Mouse (Mus musculus): ENCODE results near the gene Itga9. TPM values are rescaled to one million over a fixed set of nuclear protein-coding genes. Genes with fewer than 3 reads are reported as not detected.

The Itga9 gene
- polyA plus RNA-seq, 1 experiment from 2014 or later: 10.3 TPM

- ATAC-seq (replicated peaks; ENCODE audit: insufficient number of reproducible peaks, low FRiP score, low TSS enrichment, low read depth) (no peak), DNase-seq (ENCODE audit: low spot score) (no peak)
- H3K4me3 ChIP-seq (ENCODE audit: low read depth, low read length): no peak overlapping the region
- H3K27me3 ChIP-seq (ENCODE audit: control insufficient read depth, insufficient read depth, low read length): no peaks in the 10 kb centered on the region
- H3K4me1 ChIP-seq (ENCODE audit: control insufficient read depth, insufficient read depth, low read length): peaks cover 7% of the 10 kb centered on the region; the same call in 1 of the 2 replicates
- peak overlapping the region; percentile 49 for H3K27ac ChIP-seq (replicated peaks; ENCODE audit: low read depth, low read length)
- no peaks in the 10 kb centered on the region for H3K9me3 ChIP-seq (replicated peaks; ENCODE audit: control insufficient read depth, low read length)
- H3K9ac ChIP-seq (replicated peaks; ENCODE audit: low read length): no peak overlapping the region
- 86% methylated on average over 6 of the region's 6 CpGs for WGBS
- no peaks in the 10 kb centered on the region for H3K36me3 ChIP-seq (replicated peaks; ENCODE audit: control insufficient read depth, insufficient read depth, low read depth, low read length)
- H3K4me2 ChIP-seq (ENCODE audit: low read depth, low read length): no peak overlapping the region
Observed at GRCm38 (mm10) chr9:118891068-118891467, 284.6 kb downstream of the Itga9 start.

- peak; percentile 53 for ATAC-seq (replicated peaks; ENCODE audit: insufficient number of reproducible peaks, low FRiP score, low TSS enrichment, low read depth)
- 28% methylated on average over 9 of the region's 9 CpGs for whole genome bisulfite sequencing
- Histone ChIP-seq H3K4me1 (ENCODE audit: control insufficient read depth, insufficient read depth, low read length) (peaks cover 7% of the 10 kb centered on the region; the same call in 1 of the 2 replicates), H3K4me3 (ENCODE audit: low read depth, low read length) (no peak overlapping the region), H3K27ac (replicated peaks; ENCODE audit: low read depth, low read length) (peak overlapping the region; percentile 49), H3K9ac (replicated peaks; ENCODE audit: low read length) (no peak overlapping the region), H3K27me3 (ENCODE audit: control insufficient read depth, insufficient read depth, low read length) (no peaks in the 10 kb centered on the region), H3K9me3 (replicated peaks; ENCODE audit: control insufficient read depth, low read length) (no peaks in the 10 kb centered on the region), H3K36me3 (replicated peaks; ENCODE audit: control insufficient read depth, insufficient read depth, low read depth, low read length) (no peaks in the 10 kb centered on the region), H3K4me2 (ENCODE audit: low read depth, low read length) (no peak overlapping the region)
- DNase-seq (ENCODE audit: low spot score): peak; percentile 60
Observed at GRCm38 (mm10) chr9:118891593-118891992, 285.1 kb downstream of the Itga9 start.

GRCm38 (mm10) chr9:118895101-118895500, 288.6 kb downstream of the Itga9 start:
- H3K9me3 ChIP-seq (replicated peaks; ENCODE audit: control insufficient read depth, low read length): no peaks in the 10 kb centered on the region
- ATAC-seq (replicated peaks; ENCODE audit: insufficient number of reproducible peaks, low FRiP score, low TSS enrichment, low read depth) (no peak), DNase-seq (ENCODE audit: low spot score) (peak; percentile 52)
- no peak overlapping the region for H3K9ac ChIP-seq (replicated peaks; ENCODE audit: low read length)
- H3K36me3 ChIP-seq (replicated peaks; ENCODE audit: control insufficient read depth, insufficient read depth, low read depth, low read length): no peaks in the 10 kb centered on the region
- H3K27me3 ChIP-seq (ENCODE audit: control insufficient read depth, insufficient read depth, low read length): no peaks in the 10 kb centered on the region
- no peak overlapping the region for H3K4me3 ChIP-seq (ENCODE audit: low read depth, low read length)
- H3K27ac ChIP-seq (replicated peaks; ENCODE audit: low read depth, low read length): no peak overlapping the region
- 76% methylated on average over 2 of the region's 2 CpGs for WGBS
- no peak overlapping the region for H3K4me2 ChIP-seq (ENCODE audit: low read depth, low read length)
- H3K4me1 ChIP-seq (ENCODE audit: control insufficient read depth, insufficient read depth, low read length): peaks cover 7% of the 10 kb centered on the region; the same call in 1 of the 2 replicates

GRCm38 (mm10) chr9:118900677-118901076, 294.2 kb downstream of the Itga9 start:
- Histone ChIP-seq H3K9ac (replicated peaks; ENCODE audit: low read length) (no peak overlapping the region), H3K27ac (replicated peaks; ENCODE audit: low read depth, low read length) (no peak overlapping the region), H3K9me3 (replicated peaks; ENCODE audit: control insufficient read depth, low read length) (no peaks in the 10 kb centered on the region), H3K4me3 (ENCODE audit: low read depth, low read length) (no peak overlapping the region), H3K4me1 (ENCODE audit: control insufficient read depth, insufficient read depth, low read length) (no peaks in the 10 kb centered on the region), H3K27me3 (ENCODE audit: control insufficient read depth, insufficient read depth, low read length) (no peaks in the 10 kb centered on the region), H3K36me3 (replicated peaks; ENCODE audit: control insufficient read depth, insufficient read depth, low read depth, low read length) (no peaks in the 10 kb centered on the region), H3K4me2 (ENCODE audit: low read depth, low read length) (no peak overlapping the region)
- ATAC-seq (replicated peaks; ENCODE audit: insufficient number of reproducible peaks, low FRiP score, low TSS enrichment, low read depth) (no peak), DNase-seq (ENCODE audit: low spot score) (no peak)
- whole genome bisulfite sequencing: 72% methylated on average over 2 of the region's 2 CpGs

GRCm38 (mm10) chr9:118901917-118902316, 295.4 kb downstream of the Itga9 start:
- no peaks in the 10 kb centered on the region for H3K9me3 ChIP-seq (replicated peaks; ENCODE audit: control insufficient read depth, low read length)
- no peaks in the 10 kb centered on the region for H3K4me1 ChIP-seq (ENCODE audit: control insufficient read depth, insufficient read depth, low read length)
- no peak overlapping the region for H3K4me2 ChIP-seq (ENCODE audit: low read depth, low read length)
- WGBS: 58% methylated on average over 6 of the region's 6 CpGs
- DNase-seq (ENCODE audit: low spot score): no peak
- H3K36me3 ChIP-seq (replicated peaks; ENCODE audit: control insufficient read depth, insufficient read depth, low read depth, low read length): no peaks in the 10 kb centered on the region
- no peak overlapping the region for H3K9ac ChIP-seq (replicated peaks; ENCODE audit: low read length)
- H3K27ac ChIP-seq (replicated peaks; ENCODE audit: low read depth, low read length): no peak overlapping the region
- H3K4me3 ChIP-seq (ENCODE audit: low read depth, low read length): no peak overlapping the region
- ATAC-seq (replicated peaks; ENCODE audit: insufficient number of reproducible peaks, low FRiP score, low TSS enrichment, low read depth): no peak
- H3K27me3 ChIP-seq (ENCODE audit: control insufficient read depth, insufficient read depth, low read length): no peaks in the 10 kb centered on the region

GRCm38 (mm10) chr9:118907934-118908620, 301.6 kb downstream of the Itga9 start:
- WGBS: 48% methylated on average over 18 of the region's 18 CpGs
- ATAC-seq (replicated peaks; ENCODE audit: insufficient number of reproducible peaks, low FRiP score, low TSS enrichment, low read depth) (no peak), DNase-seq (ENCODE audit: low spot score) (peak; percentile 93)
- Histone ChIP-seq H3K4me1 (ENCODE audit: control insufficient read depth, insufficient read depth, low read length) (no peaks in the 10 kb centered on the region), H3K27me3 (ENCODE audit: control insufficient read depth, insufficient read depth, low read length) (no peaks in the 10 kb centered on the region), H3K9me3 (replicated peaks; ENCODE audit: control insufficient read depth, low read length) (no peaks in the 10 kb centered on the region), H3K9ac (replicated peaks; ENCODE audit: low read length) (no peak overlapping the region), H3K4me3 (ENCODE audit: low read depth, low read length) (no peak overlapping the region), H3K36me3 (replicated peaks; ENCODE audit: control insufficient read depth, insufficient read depth, low read depth, low read length) (no peaks in the 10 kb centered on the region), H3K4me2 (ENCODE audit: low read depth, low read length) (no peak overlapping the region), H3K27ac (replicated peaks; ENCODE audit: low read depth, low read length) (no peak overlapping the region)

- no peak overlapping the region for H3K4me3 ChIP-seq (ENCODE audit: low read depth, low read length)
- no peak overlapping the region for H3K9ac ChIP-seq (replicated peaks; ENCODE audit: low read length)
- no peak for ATAC-seq (replicated peaks; ENCODE audit: insufficient number of reproducible peaks, low FRiP score, low TSS enrichment, low read depth)
- no peak for DNase-seq (ENCODE audit: low spot score)
- no peak overlapping the region for H3K27ac ChIP-seq (replicated peaks; ENCODE audit: low read depth, low read length)
- H3K27me3 ChIP-seq (ENCODE audit: control insufficient read depth, insufficient read depth, low read length): no peaks in the 10 kb centered on the region
- H3K4me1 ChIP-seq (ENCODE audit: control insufficient read depth, insufficient read depth, low read length): no peaks in the 10 kb centered on the region
- H3K4me2 ChIP-seq (ENCODE audit: low read depth, low read length): no peak overlapping the region
- 88% methylated on average over 9 of the region's 9 CpGs for WGBS
- H3K9me3 ChIP-seq (replicated peaks; ENCODE audit: control insufficient read depth, low read length): no peaks in the 10 kb centered on the region
- H3K36me3 ChIP-seq (replicated peaks; ENCODE audit: control insufficient read depth, insufficient read depth, low read depth, low read length): no peaks in the 10 kb centered on the region
Observed at GRCm38 (mm10) chr9:118913048-118913447, 306.6 kb downstream of the Itga9 start.

GRCm38 (mm10) chr9:118913613-118914012, 307.1 kb downstream of the Itga9 start:
- no peaks in the 10 kb centered on the region for H3K9me3 ChIP-seq (replicated peaks; ENCODE audit: control insufficient read depth, low read length)
- DNase-seq (ENCODE audit: low spot score) (no peak), ATAC-seq (replicated peaks; ENCODE audit: insufficient number of reproducible peaks, low FRiP score, low TSS enrichment, low read depth) (no peak)
- H3K4me2 ChIP-seq (ENCODE audit: low read depth, low read length): no peak overlapping the region
- no peak overlapping the region for H3K4me3 ChIP-seq (ENCODE audit: low read depth, low read length)
- H3K9ac ChIP-seq (replicated peaks; ENCODE audit: low read length): no peak overlapping the region
- H3K4me1 ChIP-seq (ENCODE audit: control insufficient read depth, insufficient read depth, low read length): no peaks in the 10 kb centered on the region
- H3K36me3 ChIP-seq (replicated peaks; ENCODE audit: control insufficient read depth, insufficient read depth, low read depth, low read length): no peaks in the 10 kb centered on the region
- 86% methylated on average over 3 of the region's 3 CpGs for whole genome bisulfite sequencing
- H3K27ac ChIP-seq (replicated peaks; ENCODE audit: low read depth, low read length): no peak overlapping the region
- no peaks in the 10 kb centered on the region for H3K27me3 ChIP-seq (ENCODE audit: control insufficient read depth, insufficient read depth, low read length)
